Mouse (Mus musculus) G1E-ER4 (cell line): ENCODE measurements around the gene Pcsk4. TPM values are rescaled to one million over a fixed set of nuclear protein-coding genes. Genes with fewer than 3 reads are reported as not detected.

Source experiments
- GATA1 ChIP-seq: IDR thresholded peaks from one replicate; pipeline ENCODE4 v1.8.0; 2012; ENCODE audit warnings: low read length, inconsistent platforms
- polyA plus RNA-seq: library from polyadenylated mRNA; stranded (reverse); fragments of >175 nt; gene quantifications from 2 replicates; pipeline ENCODE4 v1.2.3, GENCODE M21; 2012

The Pcsk4 gene
- polyA plus RNA-seq, 1 experiment: 4.3 TPM

DNA sequence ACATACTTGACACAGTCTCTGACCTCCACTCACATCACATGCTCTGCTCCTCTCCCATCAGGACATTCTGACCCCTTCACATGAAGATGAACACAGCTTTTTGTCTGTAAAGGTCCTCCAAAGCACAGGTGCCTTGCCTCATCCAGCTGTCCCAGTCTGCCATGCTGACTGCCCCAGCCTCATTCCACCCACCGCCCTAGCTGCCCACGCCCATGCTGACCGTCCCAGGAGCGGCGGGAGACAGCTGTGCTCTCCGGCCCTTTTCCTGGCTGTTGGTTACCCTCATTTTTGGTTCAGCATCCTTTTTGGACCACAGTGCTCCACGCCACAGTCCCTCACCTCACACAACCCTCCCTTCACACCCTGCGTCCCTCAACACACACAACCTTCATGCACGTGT is 50.9 kb downstream of the Pcsk4 start:
- TF ChIP-seq GATA1: no peak

DNA sequence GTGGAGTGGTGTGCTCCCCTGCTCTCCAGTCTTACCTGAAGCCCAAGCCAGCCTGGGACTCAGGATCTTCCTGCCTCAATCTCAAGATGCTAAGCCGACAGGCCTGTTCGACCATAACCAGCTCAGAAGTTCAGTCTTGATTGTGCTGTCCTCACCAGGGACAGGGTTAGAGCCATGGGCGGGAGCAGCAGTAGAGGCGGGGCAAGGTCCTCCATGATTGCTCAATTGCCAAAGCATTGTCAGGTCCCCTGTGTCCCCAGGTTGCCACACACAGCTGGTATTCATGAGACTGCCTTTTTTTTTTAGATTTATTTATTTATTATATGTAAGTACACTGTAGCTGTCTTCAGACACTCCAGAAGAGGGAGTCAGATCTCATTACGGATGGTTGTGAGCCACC is 53.1 kb downstream of the Pcsk4 start:
- no peak for TF ChIP-seq GATA1

DNA sequence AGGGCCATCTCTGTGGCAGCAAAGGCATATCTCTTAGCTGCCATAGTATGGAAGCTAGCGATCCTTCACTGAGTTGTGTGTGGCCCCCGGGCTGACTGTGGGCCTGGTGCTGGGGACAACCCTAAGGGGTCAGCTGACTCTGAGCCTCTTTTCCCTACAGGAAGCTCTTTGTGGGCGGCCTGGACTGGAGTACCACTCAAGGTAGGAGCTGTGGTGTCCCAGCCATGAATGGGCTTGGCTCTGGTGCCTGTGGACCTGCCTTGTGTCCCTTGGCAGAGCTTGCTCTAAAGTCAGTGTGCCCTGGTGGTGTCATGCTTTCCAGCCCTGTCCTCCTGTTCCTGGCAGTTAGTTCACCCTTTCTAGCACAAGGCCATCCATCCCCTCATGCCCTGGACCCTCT is 55.5 kb downstream of the Pcsk4 start:
- no peak for TF ChIP-seq GATA1

GRCm38 (mm10) chr10:80271870-80272585 is 57.3 kb downstream of the Pcsk4 start:
- no peak for TF ChIP-seq GATA1

Other genes starting within 250 kb of the Pcsk4 start
- 41.3 and 41.5 TPM in 2 replicates for gene Sbno2, start 223.9 kb downstream of the Pcsk4 start, polyA plus RNA-seq
- 140 and 143 TPM in 2 replicates for gene Stk11, start 213.7 kb downstream of the Pcsk4 start, polyA plus RNA-seq
- gene Atp5d, start 190.9 kb downstream of the Pcsk4 start, polyA plus RNA-seq: 1,550 and 1,866 TPM in 2 replicates
- gene Cbarp, start 188.7 kb downstream of the Pcsk4 start, polyA plus RNA-seq: 53.6 and 59.0 TPM in 2 replicates
- gene Midn, start 181.2 kb downstream of the Pcsk4 start, polyA plus RNA-seq: 227 and 254 TPM in 2 replicates
- gene Cirbp, start 163.5 kb downstream of the Pcsk4 start, polyA plus RNA-seq: 54.3 and 62.8 TPM in 2 replicates
- 5.8 and 6.7 TPM in 2 replicates for gene 1600002K03Rik, start 156.6 kb downstream of the Pcsk4 start, polyA plus RNA-seq
- gene Efna2, start 150.0 kb downstream of the Pcsk4 start, polyA plus RNA-seq: 0.46 and 0.52 TPM in 2 replicates
- gene Mum1, start 103.1 kb downstream of the Pcsk4 start, polyA plus RNA-seq: 37.4 and 39.5 TPM in 2 replicates
- 309 and 396 TPM in 2 replicates for gene Ndufs7, start 80.4 kb downstream of the Pcsk4 start, polyA plus RNA-seq
- 0.26 and 0.35 TPM in 2 replicates for gene Gamt, start 68.5 kb downstream of the Pcsk4 start, polyA plus RNA-seq
- gene Dazap1, start 68.0 kb downstream of the Pcsk4 start, polyA plus RNA-seq: 512 and 653 TPM in 2 replicates
- 5,691 and 9,847 TPM in 2 replicates for gene Rps15, start 37.0 kb downstream of the Pcsk4 start, polyA plus RNA-seq
- 0.04 and 0.15 TPM in 2 replicates for gene Apc2, start 33.5 kb downstream of the Pcsk4 start, polyA plus RNA-seq
- 99.6 and 132 TPM in 2 replicates for gene 2310011J03Rik, start 9.0 kb downstream of the Pcsk4 start, polyA plus RNA-seq
- 28.5 and 36.0 TPM in 2 replicates for gene Reep6, start 455 bp upstream of the Pcsk4 start, polyA plus RNA-seq
- 30.2 and 32.7 TPM in 2 replicates for gene Adamtsl5, start 18.9 kb upstream of the Pcsk4 start, polyA plus RNA-seq
- not detected in 2 replicates for gene Plk5, start 27.0 kb upstream of the Pcsk4 start, polyA plus RNA-seq
- gene Mex3d, start 58.2 kb upstream of the Pcsk4 start, polyA plus RNA-seq: 44.6 and 53.8 TPM in 2 replicates
- 289 and 306 TPM in 2 replicates for gene Mbd3, start 70.1 kb upstream of the Pcsk4 start, polyA plus RNA-seq
- gene Uqcr11, start 77.3 kb upstream of the Pcsk4 start, polyA plus RNA-seq: 1,888 and 2,895 TPM in 2 replicates
- 960 and 1,205 TPM in 2 replicates for gene Tcf3, start 104.1 kb upstream of the Pcsk4 start, polyA plus RNA-seq
- not detected in 2 replicates for gene Onecut3, start 165.3 kb upstream of the Pcsk4 start, polyA plus RNA-seq
- gene Atp8b3, start 209.6 kb upstream of the Pcsk4 start, polyA plus RNA-seq: 0.03 TPM in 2 replicates
- 181 and 226 TPM in 2 replicates for gene Rexo1, start 232.1 kb upstream of the Pcsk4 start, polyA plus RNA-seq
- gene Klf16, start 247.8 kb upstream of the Pcsk4 start, polyA plus RNA-seq: 107 and 125 TPM in 2 replicates